Mouse (Mus musculus): ENCODE measurements around the gene Bpifa6. TPM values are rescaled to one million over a fixed set of nuclear protein-coding genes. Genes with fewer than 3 reads are reported as not detected.

The Bpifa6 gene
- not detected in 2 replicates for polyA plus RNA-seq (2014; fragmentation: Nextera tagmentation; extraction: Ambion mirVana)

- H3K27ac ChIP-seq (replicated peaks in 1 of 2; ENCODE audit: control insufficient read depth in 1 of 2, insufficient read depth in 1 of 2, low read depth in 2 of 2, low read length in 2 of 2): no peak within 1 kb of the TSS
- no peaks in the 10 kb centered on the region for H3K27me3 ChIP-seq (ENCODE audit: control insufficient read depth, insufficient read depth, low read length)
- H3K4me3 ChIP-seq (ENCODE audit: control insufficient read depth in 1 of 2, insufficient read depth in 1 of 2, low read depth in 1 of 2, low read length in 2 of 2): no peak within 1 kb of the TSS
- H3K4me2 ChIP-seq (ENCODE audit: low read length): no peak within 1 kb of the TSS
- H3K4me1 ChIP-seq (ENCODE audit: control insufficient read depth in 2 of 2, insufficient read depth in 2 of 2, low read length in 2 of 2): no peaks in the 10 kb centered on the region
- no peaks in the 10 kb centered on the region for H3K36me3 ChIP-seq (ENCODE audit: control insufficient read depth, insufficient read depth, low read length)
- 46% methylated on average over 5 of the region's 5 CpGs for WGBS
- H3K9ac ChIP-seq (ENCODE audit: low read length): no peak within 1 kb of the TSS
- H3K9me3 ChIP-seq (ENCODE audit: control insufficient read depth, low read length): no peaks in the 10 kb centered on the region
- ATAC-seq (ENCODE audit: insufficient number of reproducible peaks, insufficient read depth, low FRiP score, low read depth): no peak
Observed at GRCm38 (mm10) chr2:153974582-153974981, at the start of gene Bpifa6. Gene Bpifa6 (plus strand): TSS chr2:153974945.

DNA sequence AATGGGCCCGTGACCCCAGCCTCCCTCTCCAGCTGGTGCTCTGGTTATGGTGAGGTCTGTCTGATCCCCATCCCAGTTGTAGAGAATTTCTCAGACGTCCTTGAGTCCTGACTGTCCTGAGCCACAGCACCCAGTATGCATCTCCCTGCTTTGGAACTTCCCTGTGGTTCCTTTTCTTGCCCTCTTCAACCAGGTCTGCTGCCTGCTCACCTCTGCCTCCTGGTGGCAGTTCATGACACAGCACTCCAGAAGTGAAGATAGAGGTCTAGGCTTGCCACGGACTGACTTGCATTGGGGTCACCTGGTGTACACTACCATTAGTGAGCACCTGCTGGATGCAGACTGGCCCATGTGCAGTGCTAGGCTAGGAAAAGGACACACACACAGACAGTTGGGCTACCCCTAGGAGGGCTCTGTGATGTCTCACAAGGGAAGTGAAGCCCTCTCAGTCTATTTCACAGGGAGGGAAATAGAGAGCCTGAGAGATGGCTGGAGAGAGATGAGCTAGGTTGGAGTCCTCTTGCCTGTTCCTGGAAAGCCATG, 44.8 kb upstream of the Bpifa6 start:
- no peaks in the 10 kb centered on the region for H3K36me3 ChIP-seq (ENCODE audit: control insufficient read depth, insufficient read depth, low read length)
- WGBS: 41% methylated on average over 3 of the region's 3 CpGs
- H3K27ac ChIP-seq (replicated peaks in 1 of 2; ENCODE audit: control insufficient read depth in 1 of 2, insufficient read depth in 1 of 2, low read depth in 2 of 2, low read length in 2 of 2): no peak overlapping the region
- H3K4me1 ChIP-seq (ENCODE audit: control insufficient read depth in 2 of 2, insufficient read depth in 2 of 2, low read length in 2 of 2): peaks cover 0 to 2% of the 10 kb centered on the region in 2 experiments; a peak in 1 of 4 replicates
- no peaks in the 10 kb centered on the region for H3K27me3 ChIP-seq (ENCODE audit: control insufficient read depth, insufficient read depth, low read length)
- no peak overlapping the region for H3K4me3 ChIP-seq (ENCODE audit: control insufficient read depth in 1 of 2, insufficient read depth in 1 of 2, low read depth in 1 of 2, low read length in 2 of 2)
- no peaks in the 10 kb centered on the region for H3K9me3 ChIP-seq (ENCODE audit: control insufficient read depth, low read length)
- no peak; the same call in 1 of the 2 replicates for ATAC-seq (ENCODE audit: insufficient number of reproducible peaks, insufficient read depth, low FRiP score, low read depth)
- H3K9ac ChIP-seq (ENCODE audit: low read length): no peak overlapping the region
- H3K4me2 ChIP-seq (ENCODE audit: low read length): no peak overlapping the region

GRCm38 (mm10) chr2:153931125-153931524, 43.6 kb upstream of the Bpifa6 start:
- no peak overlapping the region for H3K4me2 ChIP-seq (ENCODE audit: low read length)
- no peak for ATAC-seq (ENCODE audit: insufficient number of reproducible peaks, insufficient read depth, low FRiP score, low read depth)
- no peak overlapping the region for H3K27ac ChIP-seq (replicated peaks in 1 of 2; ENCODE audit: control insufficient read depth in 1 of 2, insufficient read depth in 1 of 2, low read depth in 2 of 2, low read length in 2 of 2)
- H3K27me3 ChIP-seq (ENCODE audit: control insufficient read depth, insufficient read depth, low read length): no peaks in the 10 kb centered on the region
- WGBS: 81% methylated on average over 6 of the region's 6 CpGs
- H3K4me1 ChIP-seq (ENCODE audit: control insufficient read depth in 2 of 2, insufficient read depth in 2 of 2, low read length in 2 of 2): no peaks in the 10 kb centered on the region; a peak in 1 of 4 replicates
- no peak overlapping the region for H3K4me3 ChIP-seq (ENCODE audit: control insufficient read depth in 1 of 2, insufficient read depth in 1 of 2, low read depth in 1 of 2, low read length in 2 of 2)
- no peak overlapping the region for H3K9ac ChIP-seq (ENCODE audit: low read length)
- no peaks in the 10 kb centered on the region for H3K9me3 ChIP-seq (ENCODE audit: control insufficient read depth, low read length)
- H3K36me3 ChIP-seq (ENCODE audit: control insufficient read depth, insufficient read depth, low read length): no peaks in the 10 kb centered on the region

- Histone ChIP-seq H3K4me1 (ENCODE audit: control insufficient read depth in 2 of 2, insufficient read depth in 2 of 2, low read length in 2 of 2) (no peaks in the 10 kb centered on the region), H3K36me3 (ENCODE audit: control insufficient read depth, insufficient read depth, low read length) (no peaks in the 10 kb centered on the region), H3K9ac (ENCODE audit: low read length) (no peak overlapping the region), H3K9me3 (ENCODE audit: control insufficient read depth, low read length) (no peaks in the 10 kb centered on the region), H3K27me3 (ENCODE audit: control insufficient read depth, insufficient read depth, low read length) (no peaks in the 10 kb centered on the region), H3K4me3 (ENCODE audit: control insufficient read depth in 1 of 2, insufficient read depth in 1 of 2, low read depth in 1 of 2, low read length in 2 of 2) (no peak overlapping the region), H3K27ac (replicated peaks in 1 of 2; ENCODE audit: control insufficient read depth in 1 of 2, insufficient read depth in 1 of 2, low read depth in 2 of 2, low read length in 2 of 2) (no peak overlapping the region), H3K4me2 (ENCODE audit: low read length) (no peak overlapping the region)
- 73% methylated on average over 6 of the region's 6 CpGs for WGBS
- ATAC-seq (ENCODE audit: insufficient number of reproducible peaks, insufficient read depth, low FRiP score, low read depth): no peak
Observed at GRCm38 (mm10) chr2:153933311-153933710, 41.4 kb upstream of the Bpifa6 start.

DNA sequence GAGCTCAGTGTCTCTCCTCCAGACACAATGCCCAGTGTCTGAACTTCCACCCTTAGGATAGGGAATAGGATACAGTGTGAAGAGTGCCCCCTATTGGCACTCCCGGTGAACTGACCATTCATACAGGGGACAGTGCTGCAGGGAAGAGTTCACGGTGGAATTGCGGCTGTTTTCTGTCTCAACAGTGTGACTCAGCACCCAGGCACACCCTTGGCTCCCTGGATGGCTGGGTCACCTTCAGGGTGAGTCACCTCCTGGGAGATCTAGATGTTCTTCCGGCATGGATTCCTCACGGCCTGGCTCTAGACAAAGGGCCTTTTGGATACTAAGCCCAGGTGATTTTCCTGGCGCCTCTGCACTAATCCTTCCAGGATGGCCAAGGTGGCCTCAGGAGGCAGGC, 39.4 kb upstream of the Bpifa6 start:
- ATAC-seq (ENCODE audit: insufficient number of reproducible peaks, insufficient read depth, low FRiP score, low read depth): no peak
- H3K36me3 ChIP-seq (ENCODE audit: control insufficient read depth, insufficient read depth, low read length): no peaks in the 10 kb centered on the region
- H3K27me3 ChIP-seq (ENCODE audit: control insufficient read depth, insufficient read depth, low read length): no peaks in the 10 kb centered on the region
- 80% methylated on average over 6 of the region's 6 CpGs for WGBS
- no peak overlapping the region for H3K9ac ChIP-seq (ENCODE audit: low read length)
- H3K4me2 ChIP-seq (ENCODE audit: low read length): no peak overlapping the region
- no peaks in the 10 kb centered on the region for H3K4me1 ChIP-seq (ENCODE audit: control insufficient read depth in 2 of 2, insufficient read depth in 2 of 2, low read length in 2 of 2)
- H3K27ac ChIP-seq (replicated peaks in 1 of 2; ENCODE audit: control insufficient read depth in 1 of 2, insufficient read depth in 1 of 2, low read depth in 2 of 2, low read length in 2 of 2): no peak overlapping the region
- H3K4me3 ChIP-seq (ENCODE audit: control insufficient read depth in 1 of 2, insufficient read depth in 1 of 2, low read depth in 1 of 2, low read length in 2 of 2): no peak overlapping the region
- H3K9me3 ChIP-seq (ENCODE audit: control insufficient read depth, low read length): no peaks in the 10 kb centered on the region

DNA sequence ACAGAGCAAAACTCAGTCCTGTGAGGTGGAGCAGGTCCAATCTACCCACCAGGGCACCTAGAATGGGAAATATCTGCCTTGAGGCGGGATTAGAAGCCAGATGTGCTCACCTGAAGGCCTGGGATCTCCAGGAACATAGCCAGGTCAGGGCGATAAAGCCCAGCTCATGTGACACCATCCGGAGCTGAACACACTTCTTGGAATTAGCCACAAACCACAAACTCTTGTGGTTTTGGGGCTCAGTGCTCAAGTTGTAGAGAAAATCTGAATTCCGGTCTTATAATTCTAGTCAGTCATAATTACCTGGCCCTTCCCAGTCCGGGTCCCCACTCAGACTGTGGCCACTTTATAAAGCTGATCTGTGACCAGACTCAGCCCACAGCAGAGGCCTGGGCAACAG, 36.9 kb upstream of the Bpifa6 start, which contains the start of gene Bpifb4:
TSS of gene Bpifb4 (plus strand) at position 370 of the 400 bp plus-strand sequence.
- Histone ChIP-seq H3K36me3 (ENCODE audit: control insufficient read depth, insufficient read depth, low read length) (no peaks in the 10 kb centered on the region), H3K4me2 (ENCODE audit: low read length) (no peak within 1 kb of the TSS), H3K4me3 (ENCODE audit: control insufficient read depth in 1 of 2, insufficient read depth in 1 of 2, low read depth in 1 of 2, low read length in 2 of 2) (no peak within 1 kb of the TSS), H3K27ac (replicated peaks in 1 of 2; ENCODE audit: control insufficient read depth in 1 of 2, insufficient read depth in 1 of 2, low read depth in 2 of 2, low read length in 2 of 2) (no peak within 1 kb of the TSS), H3K27me3 (ENCODE audit: control insufficient read depth, insufficient read depth, low read length) (no peaks in the 10 kb centered on the region), H3K9ac (ENCODE audit: low read length) (no peak within 1 kb of the TSS), H3K4me1 (ENCODE audit: control insufficient read depth in 2 of 2, insufficient read depth in 2 of 2, low read length in 2 of 2) (no peaks in the 10 kb centered on the region), H3K9me3 (ENCODE audit: control insufficient read depth, low read length) (no peaks in the 10 kb centered on the region)
- ATAC-seq (ENCODE audit: insufficient number of reproducible peaks, insufficient read depth, low FRiP score, low read depth): no peak
- WGBS: 87% methylated on average over 5 of the region's 5 CpGs

- no peak overlapping the region for H3K9ac ChIP-seq (ENCODE audit: low read length)
- 34% methylated on average over 3 of the region's 3 CpGs for WGBS
- H3K27ac ChIP-seq (replicated peaks in 1 of 2; ENCODE audit: control insufficient read depth in 1 of 2, insufficient read depth in 1 of 2, low read depth in 2 of 2, low read length in 2 of 2): no peak overlapping the region
- H3K4me3 ChIP-seq (ENCODE audit: control insufficient read depth in 1 of 2, insufficient read depth in 1 of 2, low read depth in 1 of 2, low read length in 2 of 2): no peak overlapping the region
- H3K4me2 ChIP-seq (ENCODE audit: low read length): no peak overlapping the region
- no peak for ATAC-seq (ENCODE audit: insufficient number of reproducible peaks, insufficient read depth, low FRiP score, low read depth)
- H3K27me3 ChIP-seq (ENCODE audit: control insufficient read depth, insufficient read depth, low read length): no peaks in the 10 kb centered on the region
- no peaks in the 10 kb centered on the region for H3K4me1 ChIP-seq (ENCODE audit: control insufficient read depth in 2 of 2, insufficient read depth in 2 of 2, low read length in 2 of 2)
- no peaks in the 10 kb centered on the region for H3K9me3 ChIP-seq (ENCODE audit: control insufficient read depth, low read length)
- H3K36me3 ChIP-seq (ENCODE audit: control insufficient read depth, insufficient read depth, low read length): no peaks in the 10 kb centered on the region
Observed at GRCm38 (mm10) chr2:153943537-153943936, 31.2 kb upstream of the Bpifa6 start.

GRCm38 (mm10) chr2:153944567-153944966, 30.2 kb upstream of the Bpifa6 start:
- 84% methylated on average over 8 of the region's 8 CpGs for WGBS
- Histone ChIP-seq H3K27ac (replicated peaks in 1 of 2; ENCODE audit: control insufficient read depth in 1 of 2, insufficient read depth in 1 of 2, low read depth in 2 of 2, low read length in 2 of 2) (no peak overlapping the region), H3K9me3 (ENCODE audit: control insufficient read depth, low read length) (no peaks in the 10 kb centered on the region), H3K4me1 (ENCODE audit: control insufficient read depth in 2 of 2, insufficient read depth in 2 of 2, low read length in 2 of 2) (no peaks in the 10 kb centered on the region), H3K4me3 (ENCODE audit: control insufficient read depth in 1 of 2, insufficient read depth in 1 of 2, low read depth in 1 of 2, low read length in 2 of 2) (no peak overlapping the region), H3K36me3 (ENCODE audit: control insufficient read depth, insufficient read depth, low read length) (no peaks in the 10 kb centered on the region), H3K9ac (ENCODE audit: low read length) (no peak overlapping the region), H3K27me3 (ENCODE audit: control insufficient read depth, insufficient read depth, low read length) (no peaks in the 10 kb centered on the region), H3K4me2 (ENCODE audit: low read length) (no peak overlapping the region)
- ATAC-seq (ENCODE audit: insufficient number of reproducible peaks, insufficient read depth, low FRiP score, low read depth): no peak
